Mouse (Mus musculus) ES-E14 (cell line): Measurements from ENCODE around the gene Gm20661.

Experiments
- CHD2 ChIP-seq: IDR thresholded peaks from 2 replicates; pipeline ENCODE4 v1.6.1; 2014; ENCODE audit warnings: mild to moderate bottlenecking, low read depth, low read length, inconsistent platforms
- ZC3H11A ChIP-seq: IDR thresholded peaks from 2 replicates; pipeline ENCODE4 v1.6.1; 2012; ENCODE audit warnings: low read depth, mild to moderate bottlenecking, inconsistent platforms, low read length, borderline replicate concordance
- ZNF384 ChIP-seq: IDR thresholded peaks from 2 replicates; pipeline ENCODE4 v1.6.1; 2012; ENCODE audit warnings: low read depth, low read length, inconsistent platforms

- TF ChIP-seq ZNF384 (no peak), ZC3H11A (no peak), CHD2 (no peak)
Measured at GRCm38 (mm10) chr9:107992197-107992596, 9.3 kb downstream of the Gm20661 start, which contains the start of gene Cdhr4.
